Mouse (Mus musculus): ENCODE measurements around the gene Cfap45.

DNA sequence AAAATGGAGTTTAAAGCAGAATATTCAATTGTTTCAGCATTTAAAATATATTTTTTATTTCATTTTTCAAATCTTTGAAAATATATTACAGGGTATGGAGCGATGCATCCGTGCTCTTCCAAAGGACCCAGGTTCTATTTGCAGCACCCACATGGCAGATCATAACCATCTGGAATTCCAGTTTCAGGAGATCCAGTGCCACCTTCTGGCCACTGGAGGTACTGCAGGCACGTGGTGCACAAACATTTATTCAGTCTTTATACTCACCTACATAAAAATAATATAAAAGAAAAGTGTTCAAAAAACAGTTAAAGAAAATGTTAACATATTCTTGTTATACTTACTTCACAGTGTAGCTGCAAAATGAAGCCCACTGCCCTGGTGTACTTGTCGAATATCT, 2.6 kb upstream of the Cfap45 start:
- TF ChIP-seq CTCF (IDR thresholded peaks at IDR 0.05 in 2 of 3, conservative IDR thresholded peaks at IDR 0.05 in 1 of 3; ENCODE audit: control insufficient read depth in 1 of 3, insufficient read depth in 1 of 3, low read depth in 2 of 3, low read length in 3 of 3, poor library complexity in 1 of 3, severe bottlenecking in 1 of 3) (peak; percentile 68 to 74 (median 72)), EP300 (IDR thresholded peaks at IDR 0.05; ENCODE audit: low read depth in 1 of 2, low read length in 2 of 2) (no peak), GABPA (IDR thresholded peaks at IDR 0.05; ENCODE audit: low read depth, low read length) (no peak), ELF1 (IDR thresholded peaks at IDR 0.05; ENCODE audit: low read depth, low read length) (no peak), POLR2A (IDR thresholded peaks at IDR 0.05; ENCODE audit: control insufficient read depth in 1 of 2, insufficient read depth in 1 of 2, low read depth in 1 of 2, low read length in 2 of 2, poor library complexity in 1 of 2) (no peak), NELFE (IDR thresholded peaks at IDR 0.05; ENCODE audit: low read depth, low read length) (no peak), E2F4 (IDR thresholded peaks at IDR 0.05; ENCODE audit: borderline replicate concordance, low read depth, low read length) (no peak; the same call in 1 of the 2 replicates), SMC3 (IDR thresholded peaks at IDR 0.05; ENCODE audit: low read depth, low read length) (peak; percentile 62), HCFC1 (IDR thresholded peaks at IDR 0.05; ENCODE audit: low read depth, low read length) (no peak), TCF12 (IDR thresholded peaks at IDR 0.05; ENCODE audit: low read depth, low read length) (no peak)
